Mouse (Mus musculus): Measurements from ENCODE around the gene Capg.

Gene Capg

DNA sequence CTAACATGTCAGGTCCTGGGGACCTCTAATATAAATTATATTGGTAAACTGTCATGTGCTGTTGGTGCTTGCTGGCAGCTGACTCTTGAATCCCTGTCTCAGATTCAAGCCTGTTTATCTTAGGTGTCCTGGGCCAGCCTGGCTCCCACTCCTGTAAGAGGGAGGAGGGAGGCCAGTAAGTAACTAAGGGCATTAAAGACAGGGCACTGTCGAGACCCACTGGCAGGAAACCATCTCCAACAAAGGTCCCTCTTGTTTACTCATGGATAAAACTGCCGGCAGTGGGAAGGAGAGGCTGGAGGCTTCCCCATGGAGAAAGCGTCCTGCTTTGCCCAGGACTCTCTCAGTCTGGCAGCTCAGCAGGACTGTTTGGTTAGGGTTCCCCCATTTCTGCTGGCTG lies 27.6 kb downstream of the Capg start:
- no peak for DNase-seq

DNA sequence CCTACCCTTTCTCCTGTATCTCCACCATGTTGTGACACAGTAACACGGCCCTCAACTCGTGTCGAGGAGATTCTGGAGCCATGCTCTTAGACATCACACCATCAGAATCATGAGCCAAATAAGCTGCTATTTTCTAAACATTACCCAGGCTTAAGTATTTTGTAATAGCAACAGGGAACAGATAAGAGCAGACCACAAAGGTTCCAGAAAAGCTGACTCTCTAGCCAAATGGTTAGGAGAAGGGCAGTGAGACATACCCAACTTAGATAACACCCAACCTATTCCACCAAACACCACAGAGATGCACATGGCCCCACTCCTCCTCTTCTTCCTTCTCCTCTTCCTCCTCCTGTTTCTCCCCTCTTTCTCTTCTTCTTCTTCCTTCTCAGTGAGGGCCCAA lies 31.9 kb downstream of the Capg start:
- no peak for DNase-seq

- DNase-seq, result no peak
These were observed 37.6 kb downstream of the Capg start for GRCm38 (mm10) chr6:72581625-72582382.

GRCm38 (mm10) chr6:72583211-72583839 lies 39.1 kb downstream of the Capg start:
- no peak for DNase-seq

- DNase-seq, result no peak
These were observed 40.0 kb downstream of the Capg start for GRCm38 (mm10) chr6:72584154-72584553.

DNA sequence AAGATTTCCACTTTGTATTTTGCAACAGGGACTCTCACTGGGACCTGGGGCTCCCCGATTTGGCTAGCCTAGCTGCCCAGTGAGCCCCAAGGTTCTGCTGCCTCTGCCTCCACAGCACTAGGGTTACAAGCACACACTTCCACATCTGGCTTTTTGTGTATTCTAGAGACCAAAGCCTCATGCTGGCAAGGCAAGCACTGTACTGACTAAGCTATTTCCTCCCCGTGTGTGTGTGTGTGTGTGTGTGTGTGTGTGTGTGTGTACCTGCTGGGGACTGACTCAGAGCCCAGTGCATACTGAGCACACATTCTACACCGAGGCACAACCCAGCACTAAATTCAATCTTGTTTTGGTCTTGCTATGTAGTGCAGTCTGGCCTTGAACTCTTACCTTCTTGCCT lies 42.5 kb downstream of the Capg start:
- DNase-seq, result no peak

GRCm38 (mm10) chr6:72588307-72588706 lies 44.1 kb downstream of the Capg start:
- DNase-seq, result no peak

- no peak for DNase-seq
These were observed 45.9 kb downstream of the Capg start for GRCm38 (mm10) chr6:72590111-72590510.

GRCm38 (mm10) chr6:72593011-72593803 lies 49.0 kb downstream of the Capg start:
- DNase-seq, result peak in 1 of 2 experiments; percentile 19

- no peak for DNase-seq
These were observed 49.7 kb downstream of the Capg start for GRCm38 (mm10) chr6:72593914-72594313.

- DNase-seq, result peak in 1 of 2 experiments; percentile 20
These were observed 53.1 kb downstream of the Capg start for GRCm38 (mm10) chr6:72597083-72597874.

DNA sequence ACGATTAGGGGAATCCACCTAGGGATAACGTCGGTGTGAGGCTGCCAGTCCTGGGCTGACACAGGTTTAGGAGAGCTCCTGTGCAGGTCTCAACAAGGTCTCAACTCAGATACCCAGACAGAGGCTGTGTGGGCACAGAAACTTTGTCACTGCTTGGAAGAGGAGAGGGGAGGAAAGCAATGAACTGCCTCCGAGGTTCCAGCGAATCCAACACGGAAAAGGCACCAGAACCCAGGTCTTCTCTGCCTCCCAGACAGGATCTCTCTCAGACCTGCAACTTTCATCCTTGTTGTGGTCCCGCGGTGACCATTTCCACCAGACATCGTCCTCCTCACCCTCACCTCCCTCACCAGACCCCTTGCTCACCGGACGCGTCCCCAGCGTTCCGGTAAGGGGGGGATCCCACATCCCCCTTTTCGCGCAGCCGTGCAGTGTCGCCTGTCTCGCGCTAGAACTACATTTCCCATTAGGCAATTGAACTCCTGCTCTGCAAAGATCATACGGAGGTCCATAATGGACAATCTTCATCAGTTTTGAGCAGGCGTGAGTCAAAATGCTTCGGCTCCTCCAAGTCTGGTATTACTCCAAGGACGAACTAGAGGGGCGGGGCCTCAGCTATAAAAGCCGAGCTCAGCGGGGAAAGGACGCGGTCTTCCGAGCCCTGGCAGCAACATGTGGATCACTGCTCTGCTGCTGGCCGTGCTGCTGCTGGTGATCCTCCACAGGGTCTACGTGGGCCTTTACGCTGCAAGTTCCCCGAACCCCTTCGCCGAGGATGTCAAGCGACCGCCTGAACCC lies 54.0 kb downstream of the Capg start, which contains the start of the genes Elmod3 and Retsat:
TSS of gene Elmod3 (minus strand) at position 458 of the 798 bp plus-strand sequence.
TSS of gene Retsat (plus strand) at position 520 of the 798 bp plus-strand sequence.
- peak; percentile 84 for DNase-seq

DNA sequence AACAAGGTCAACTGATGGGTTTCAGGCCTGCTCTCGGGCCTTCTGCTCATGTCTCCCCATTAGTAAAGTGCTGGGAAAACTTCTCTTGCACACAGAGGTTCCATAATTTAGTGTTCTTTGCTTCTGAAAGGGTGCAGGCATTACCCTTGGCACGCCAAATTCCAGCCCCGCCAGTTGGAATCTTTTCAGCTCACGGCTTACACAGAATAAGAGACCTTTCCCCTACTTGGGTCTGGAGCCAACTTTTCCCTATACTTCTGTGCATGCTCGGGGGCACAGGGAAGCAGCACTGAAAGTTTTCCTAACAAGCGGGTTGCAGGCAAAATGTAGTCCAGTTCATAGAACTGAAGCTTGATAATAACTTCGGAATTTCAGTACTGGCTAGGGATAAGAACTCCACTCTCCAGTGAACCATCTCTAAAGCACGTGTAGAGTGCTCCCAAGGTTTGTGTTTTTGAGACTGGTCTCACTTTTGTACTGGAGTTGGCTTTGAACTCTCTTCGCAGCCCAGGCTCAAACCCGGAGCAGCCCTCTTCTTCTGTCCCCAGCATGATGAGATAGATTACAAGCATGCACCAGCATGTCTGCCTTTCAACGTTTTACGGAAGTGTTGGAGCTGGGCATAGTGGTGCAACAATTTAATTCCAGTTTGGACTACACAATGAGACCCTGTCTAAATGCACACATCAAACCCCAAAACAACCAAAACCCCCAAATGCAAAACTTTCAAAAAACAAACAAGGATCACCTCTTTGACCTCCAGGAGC lies 54.8 kb downstream of the Capg start:
- peak in 1 of 2 experiments; percentile 47 for DNase-seq

- no peak for DNase-seq
These were observed 56.0 kb downstream of the Capg start for GRCm38 (mm10) chr6:72600216-72600615.

DNA sequence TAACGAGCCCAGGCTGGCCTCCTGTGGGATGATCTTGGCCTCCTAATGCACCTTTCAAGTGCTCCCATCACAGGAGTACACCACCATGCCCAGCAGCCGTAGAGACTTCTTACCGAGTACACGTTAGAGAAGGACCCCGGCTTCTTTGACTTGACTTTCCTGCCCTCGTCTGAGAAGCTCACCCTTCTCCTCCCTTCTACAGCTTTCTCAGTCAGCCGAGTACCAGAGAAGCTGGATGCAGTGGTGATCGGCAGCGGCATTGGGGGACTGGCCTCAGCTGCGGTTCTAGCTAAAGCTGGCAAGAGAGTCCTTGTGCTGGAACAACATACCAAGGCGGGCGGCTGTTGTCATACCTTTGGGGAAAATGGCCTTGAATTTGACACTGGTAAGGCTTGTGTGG lies 56.6 kb downstream of the Capg start:
- DNase-seq, result no peak

- DNase-seq, result peak; percentile 82 to 87
These were observed 57.5 kb downstream of the Capg start for GRCm38 (mm10) chr6:72601732-72602131.

- DNase-seq, result no peak
These were observed 59.9 kb downstream of the Capg start for GRCm38 (mm10) chr6:72604066-72604465.

- DNase-seq, result no peak
These were observed 62.9 kb downstream of the Capg start for GRCm38 (mm10) chr6:72607060-72607459.

DNA sequence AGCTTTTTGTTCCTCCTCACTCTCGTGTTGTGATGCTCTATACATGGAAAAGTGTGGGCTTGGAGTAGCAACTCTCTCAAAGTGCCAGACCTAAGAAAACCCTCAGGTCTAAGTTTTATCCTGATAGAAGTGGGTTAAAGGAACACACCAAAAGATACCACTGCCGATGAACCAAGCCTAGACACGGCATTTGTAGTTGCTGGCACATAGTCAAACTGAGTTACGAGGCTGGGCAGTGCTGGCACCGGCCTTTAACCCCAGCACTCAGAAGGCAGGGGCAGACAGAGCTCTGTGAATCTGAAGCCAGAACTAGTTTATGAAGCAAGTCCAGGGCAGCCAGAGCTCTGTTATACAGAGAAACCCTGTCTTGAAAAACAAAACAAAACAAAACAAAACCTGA lies 63.5 kb downstream of the Capg start:
- DNase-seq, result no peak

GRCm38 (mm10) chr6:72608662-72609184 lies 64.5 kb downstream of the Capg start:
- DNase-seq, result no peak

DNA sequence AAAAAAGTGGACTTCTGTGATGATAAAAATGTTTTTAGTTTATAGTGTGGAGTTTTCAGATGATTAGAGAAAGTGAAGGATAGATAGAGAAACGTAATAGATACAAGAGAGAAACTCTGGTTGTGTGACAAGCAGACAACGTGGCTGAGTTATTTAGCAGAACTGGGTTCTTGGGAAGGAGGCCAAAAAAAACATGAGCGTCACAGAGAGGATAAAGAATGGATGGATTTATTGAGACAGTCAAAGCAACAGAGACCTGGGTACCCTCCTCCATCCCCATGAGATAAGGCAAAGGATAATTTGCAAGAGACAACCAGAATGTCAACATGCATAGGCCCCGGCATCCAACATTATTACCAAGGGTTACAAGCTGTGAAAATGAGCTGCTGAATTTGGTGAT lies 66.1 kb downstream of the Capg start:
- no peak for DNase-seq

All from cerebellum, postnatal 25 days (tissue).